Mouse (Mus musculus) forebrain, embryonic 15.5 days (tissue): ENCODE data around the gene Zfp422. TPM values are rescaled to one million over a fixed set of nuclear protein-coding genes. Genes with fewer than 3 reads are reported as not detected.
"Not testable (repeated sequence)": the region's sequence is repeated elsewhere in the genome, so short reads cannot be mapped to it uniquely, and the experiment has no call there.

ENCODE experiments used
- ATAC-seq: fragments of 200-750 bp; cut with Nextera tagmentation; replicated peaks from 2 replicates; pipeline ENCODE4 v1.8.0; 2017; ENCODE audit warnings: mild to moderate bottlenecking, moderate TSS enrichment, moderate library complexity
- H3K27ac ChIP-seq: fragments of 300-500 bp; sonication (generic); replicated peaks from 2 replicates; pipeline ENCODE4 v1.5.1; 2015; ENCODE audit warnings: mild to moderate bottlenecking, inconsistent platforms
- H3K27me3 ChIP-seq: fragments of 300-500 bp; sonication (generic); 2 replicates; pipeline ENCODE4 v1.6.1; 2015; ENCODE audit warnings: inconsistent platforms
- H3K36me3 ChIP-seq: fragments of 300-500 bp; sonication (generic); 2 replicates; pipeline ENCODE4 v1.6.1; 2015; ENCODE audit warnings: mild to moderate bottlenecking, inconsistent platforms
- H3K4me1 ChIP-seq: fragments of 300-500 bp; sonication (generic); 2 replicates; pipeline ENCODE4 v1.6.1; 2015; ENCODE audit warnings: inconsistent platforms
- H3K4me2 ChIP-seq: fragments of 300-500 bp; sonication (generic); replicated peaks from 2 replicates; pipeline ENCODE4 v1.6.1; 2015; ENCODE audit warnings: mild to moderate bottlenecking, inconsistent platforms
- H3K4me3 ChIP-seq: fragments of 300-500 bp; sonication (generic); 2 replicates; pipeline ENCODE4 v1.5.1; 2015; ENCODE audit warnings: mild to moderate bottlenecking, inconsistent platforms
- H3K9ac ChIP-seq: fragments of 300-500 bp; sonication (generic); replicated peaks from 2 replicates; pipeline ENCODE4 v1.6.1; 2015; ENCODE audit warnings: mild to moderate bottlenecking, inconsistent platforms
- H3K9me3 ChIP-seq: fragments of 300-500 bp; sonication (generic); 2 replicates; pipeline ENCODE4 v1.6.1; 2016; ENCODE audit warnings: inconsistent platforms
- WGBS: fragments of 180-500 bp; shearing (Covaris S2); methylation state at CpG from one replicate; pipeline ENCODE4 v1.1.7; 2015; ENCODE audit warnings: mixed read lengths; 5-methylcytosine and 5-hydroxymethylcytosine counted together
- polyA plus RNA-seq: library from polyadenylated mRNA; unstranded; fragments of >200 nt; fragmentation: Nextera tagmentation; extraction: Ambion mirVana; gene quantifications from 2 replicates; pipeline ENCODE4 v1.2.1, GENCODE M21; 2015

Zfp422 gene
- polyA plus RNA-seq, 1 experiment from 2014 or later = 218 TPM

DNA sequence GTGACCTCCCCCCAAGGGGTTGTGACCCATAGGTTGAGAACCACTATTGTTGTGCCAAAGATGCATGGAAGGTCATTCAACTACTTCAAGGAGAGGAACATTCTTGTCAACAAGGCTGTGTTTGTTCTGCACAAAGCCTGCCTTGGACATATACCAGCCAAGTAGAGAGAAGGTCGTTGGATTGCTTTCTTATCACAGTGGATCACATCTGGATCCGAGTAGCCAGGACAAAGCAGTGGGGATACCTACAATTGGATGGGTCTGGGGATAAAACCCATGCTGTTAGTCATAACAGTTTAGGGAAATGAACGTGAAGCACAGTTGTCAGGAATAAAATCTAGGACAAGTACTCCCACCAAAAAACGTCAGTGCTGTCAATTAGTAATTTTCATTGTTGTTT is 15.1 kb upstream of the Zfp422 start:
- Histone ChIP-seq H3K4me2 (no peak overlapping the region), H3K9me3 (no peaks in the 10 kb centered on the region), H3K4me3 (no peak overlapping the region), H3K27me3 (no peaks in the 10 kb centered on the region), H3K27ac (no peak overlapping the region), H3K4me1 (no peaks in the 10 kb centered on the region), H3K36me3 (no peaks in the 10 kb centered on the region), H3K9ac (no peak overlapping the region)
- ATAC-seq = no peak
- 77% methylated on average over 4 of the region's 4 CpGs for WGBS

DNA sequence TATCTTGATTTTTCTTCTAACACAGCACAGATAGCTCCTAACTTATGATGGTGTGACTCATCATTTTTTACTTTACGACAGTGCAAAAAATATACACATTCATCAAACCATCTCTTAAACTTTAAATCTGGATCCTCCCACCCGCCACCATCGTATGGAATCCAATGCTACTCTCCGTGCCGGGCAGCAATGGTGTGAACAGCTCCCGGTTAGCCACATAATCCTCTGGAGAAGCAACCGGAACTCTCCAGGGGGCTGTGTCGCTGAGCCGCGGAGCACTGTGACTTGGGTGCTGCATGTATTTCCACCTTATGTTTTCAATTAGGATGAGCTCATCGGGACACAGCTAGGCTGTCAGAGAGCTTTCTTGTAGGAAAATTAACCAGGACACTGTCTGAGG is 14.1 kb upstream of the Zfp422 start:
- Histone ChIP-seq H3K4me2 (no peak overlapping the region), H3K36me3 (no peaks in the 10 kb centered on the region), H3K27me3 (no peaks in the 10 kb centered on the region), H3K27ac (no peak overlapping the region), H3K4me1 (no peaks in the 10 kb centered on the region), H3K4me3 (no peak overlapping the region), H3K9ac (no peak overlapping the region), H3K9me3 (no peaks in the 10 kb centered on the region)
- WGBS = 91% methylated on average over 11 of the region's 11 CpGs
- ATAC-seq = no peak

DNA sequence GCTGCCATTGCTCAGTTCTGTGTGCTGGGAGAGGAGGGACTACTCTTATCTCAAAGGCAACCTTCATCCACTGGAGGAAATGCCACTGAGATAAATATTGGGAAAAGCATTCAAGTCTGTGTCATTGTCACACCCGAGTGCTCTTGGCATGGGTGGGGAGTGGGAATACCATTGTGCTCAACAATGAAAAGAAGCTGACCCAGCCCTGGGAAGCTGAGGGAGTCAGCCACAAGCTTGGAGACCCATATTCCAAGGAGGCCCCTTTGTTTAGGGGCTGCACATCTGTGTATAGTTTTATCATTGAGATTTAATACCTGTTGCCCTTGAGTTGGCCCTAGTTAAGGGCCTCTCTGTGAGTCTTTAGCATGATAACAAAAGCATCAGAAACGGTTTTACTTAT is 10.9 kb upstream of the Zfp422 start:
- Histone ChIP-seq H3K4me1 (no peaks in the 10 kb centered on the region), H3K36me3 (no peaks in the 10 kb centered on the region), H3K9ac (no peak overlapping the region), H3K9me3 (no peaks in the 10 kb centered on the region), H3K4me2 (no peak overlapping the region), H3K4me3 (no peak overlapping the region), H3K27me3 (no peaks in the 10 kb centered on the region), H3K27ac (no peak overlapping the region)
- ATAC-seq = no peak
- WGBS = 70% methylated on average over 2 of the region's 2 CpGs

DNA sequence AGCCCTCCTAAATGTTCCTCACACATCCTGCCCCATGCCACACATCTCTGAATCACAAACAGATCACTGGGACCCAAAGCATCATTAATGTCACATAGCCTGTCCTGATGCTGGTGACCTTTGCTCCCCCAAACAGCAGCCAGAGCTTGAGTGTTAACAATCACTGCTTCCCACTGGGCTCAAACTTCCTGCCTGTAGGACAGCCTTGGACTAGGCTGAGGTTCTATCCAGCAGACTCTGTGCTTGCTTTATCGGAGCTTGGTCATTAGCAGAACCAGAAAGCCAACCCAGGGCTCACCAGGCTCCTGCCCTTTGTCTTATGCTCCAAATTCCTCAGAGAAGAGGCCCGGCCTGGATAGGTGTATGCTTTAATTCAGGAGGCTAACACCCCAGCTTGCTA is 10.1 kb upstream of the Zfp422 start:
- no peaks in the 10 kb centered on the region for H3K9me3 ChIP-seq
- no peaks in the 10 kb centered on the region for H3K36me3 ChIP-seq
- H3K27me3 ChIP-seq = no peaks in the 10 kb centered on the region
- no peak for ATAC-seq
- H3K4me3 ChIP-seq = no peak overlapping the region
- H3K27ac ChIP-seq = no peak overlapping the region
- H3K4me2 ChIP-seq = no peak overlapping the region
- WGBS = 83% methylated on average over 2 of the region's 2 CpGs
- no peak overlapping the region for H3K9ac ChIP-seq
- no peaks in the 10 kb centered on the region for H3K4me1 ChIP-seq

DNA sequence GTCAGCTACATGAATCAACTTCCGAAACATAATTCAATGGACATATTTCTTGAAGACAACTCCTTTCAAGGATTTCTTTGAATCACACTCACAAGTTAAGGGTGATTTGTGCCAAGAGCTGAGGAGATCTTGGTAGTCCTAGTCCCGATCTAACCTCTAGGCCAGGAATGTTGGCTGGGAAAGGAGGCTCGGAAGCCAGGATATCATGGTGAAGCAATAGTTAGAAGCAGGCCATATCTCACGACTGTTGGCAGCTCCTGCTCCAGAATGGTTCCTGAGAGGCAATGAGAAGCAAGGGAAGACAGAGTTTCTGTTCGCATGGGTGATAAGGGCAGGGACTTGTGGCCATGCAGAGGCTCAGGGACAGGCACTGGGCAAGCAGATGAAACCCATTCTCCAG is 8.7 kb upstream of the Zfp422 start:
- H3K9ac ChIP-seq = no peak overlapping the region
- no peaks in the 10 kb centered on the region for H3K4me1 ChIP-seq
- H3K9me3 ChIP-seq = no peaks in the 10 kb centered on the region
- no peaks in the 10 kb centered on the region for H3K27me3 ChIP-seq
- no peak overlapping the region for H3K4me3 ChIP-seq
- H3K27ac ChIP-seq = no peak overlapping the region
- ATAC-seq = no peak
- H3K4me2 ChIP-seq = no peak overlapping the region
- no peaks in the 10 kb centered on the region for H3K36me3 ChIP-seq
- WGBS = 90% methylated on average over 5 of the region's 5 CpGs

DNA sequence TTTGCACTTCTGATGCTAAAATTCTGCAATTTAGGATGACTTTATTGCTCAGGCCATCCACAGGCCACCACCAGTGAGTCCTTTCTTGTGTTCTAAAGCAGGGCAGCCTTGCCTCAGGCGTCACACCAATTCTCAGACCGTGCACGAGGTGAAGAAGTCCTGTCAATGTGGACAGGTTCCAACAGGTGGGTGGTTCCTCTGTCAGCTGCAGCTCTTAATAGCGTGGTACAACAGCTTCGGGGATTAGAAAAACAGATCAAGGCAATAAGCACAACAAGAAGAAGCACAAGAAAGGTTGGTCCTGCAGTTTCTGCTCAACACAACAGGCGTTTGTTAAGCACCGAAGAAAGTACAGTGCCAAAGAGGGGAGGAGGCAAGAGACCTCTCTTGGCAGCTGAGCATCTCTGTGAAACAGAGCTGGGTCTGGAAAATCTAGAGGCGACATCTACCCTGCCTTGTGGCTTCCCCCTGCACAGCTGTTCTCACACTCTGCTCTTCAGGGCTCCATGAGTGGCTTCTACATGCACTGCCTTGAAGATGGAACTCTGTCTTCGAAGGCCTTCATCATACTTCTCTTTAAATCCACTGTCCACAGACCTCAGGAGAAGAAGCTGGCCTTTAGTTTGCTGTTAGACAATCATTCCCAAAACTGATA is 7.9 kb upstream of the Zfp422 start:
- Histone ChIP-seq H3K4me3 (no peak overlapping the region), H3K27ac (no peak overlapping the region), H3K27me3 (no peaks in the 10 kb centered on the region), H3K9me3 (no peaks in the 10 kb centered on the region), H3K4me1 (no peaks in the 10 kb centered on the region), H3K4me2 (no peak overlapping the region), H3K9ac (no peak overlapping the region), H3K36me3 (no peaks in the 10 kb centered on the region)
- no peak for ATAC-seq
- 88% methylated on average over 9 of the region's 9 CpGs for WGBS

DNA sequence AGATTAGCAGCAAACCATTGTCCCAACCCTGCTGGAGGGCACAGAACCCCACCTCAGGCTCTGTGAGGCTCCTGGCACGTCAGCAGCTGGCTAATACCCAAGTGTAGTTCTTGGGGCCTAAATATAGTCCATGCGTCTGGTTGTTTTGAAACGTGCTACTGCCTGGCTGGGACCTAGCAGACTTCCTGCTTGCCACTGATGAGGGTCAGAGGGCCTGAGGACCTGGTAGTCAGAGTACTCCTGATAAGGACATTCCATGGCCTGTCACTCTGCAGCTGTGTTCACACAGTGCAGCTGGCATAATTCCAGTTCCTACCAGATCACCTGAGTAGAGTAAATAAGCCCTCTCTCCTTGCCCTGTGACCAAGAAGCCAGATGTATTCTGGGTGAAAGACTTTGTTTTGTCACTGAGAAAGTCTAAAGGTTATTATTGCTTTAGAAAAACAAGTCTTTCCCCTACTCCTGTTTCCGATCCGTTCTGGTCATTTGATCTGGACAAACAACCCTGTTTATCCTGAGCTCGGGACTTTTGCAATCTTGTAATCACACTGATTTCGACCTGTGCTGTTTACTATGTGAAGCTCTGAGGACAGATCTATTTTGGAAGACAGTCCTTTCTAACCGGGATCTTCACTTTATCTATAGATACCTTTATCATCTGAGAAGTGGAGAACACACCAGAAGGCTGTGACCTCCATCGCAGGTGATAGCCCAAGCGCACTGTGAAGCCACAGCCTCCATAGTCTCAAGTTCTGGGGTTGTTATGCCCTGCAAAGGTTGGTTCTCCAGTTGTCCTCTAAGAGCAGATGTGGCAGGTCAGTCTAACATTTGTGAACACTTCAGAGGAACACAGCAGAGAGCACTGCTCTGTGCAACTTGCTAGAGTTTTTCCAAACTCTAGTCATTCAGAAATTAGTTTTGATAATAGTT is 6.7 kb upstream of the Zfp422 start:
- no peak overlapping the region for H3K4me2 ChIP-seq
- no peak overlapping the region for H3K4me3 ChIP-seq
- no peak overlapping the region for H3K27ac ChIP-seq
- no peaks in the 10 kb centered on the region for H3K4me1 ChIP-seq
- H3K9me3 ChIP-seq = no peaks in the 10 kb centered on the region
- WGBS = 75% methylated on average over 10 of the region's 10 CpGs
- H3K27me3 ChIP-seq = no peaks in the 10 kb centered on the region
- no peak overlapping the region for H3K9ac ChIP-seq
- ATAC-seq = 0 out of 2 replicates have a peak, but pooled peaks have one; percentile 16
- no peaks in the 10 kb centered on the region for H3K36me3 ChIP-seq

DNA sequence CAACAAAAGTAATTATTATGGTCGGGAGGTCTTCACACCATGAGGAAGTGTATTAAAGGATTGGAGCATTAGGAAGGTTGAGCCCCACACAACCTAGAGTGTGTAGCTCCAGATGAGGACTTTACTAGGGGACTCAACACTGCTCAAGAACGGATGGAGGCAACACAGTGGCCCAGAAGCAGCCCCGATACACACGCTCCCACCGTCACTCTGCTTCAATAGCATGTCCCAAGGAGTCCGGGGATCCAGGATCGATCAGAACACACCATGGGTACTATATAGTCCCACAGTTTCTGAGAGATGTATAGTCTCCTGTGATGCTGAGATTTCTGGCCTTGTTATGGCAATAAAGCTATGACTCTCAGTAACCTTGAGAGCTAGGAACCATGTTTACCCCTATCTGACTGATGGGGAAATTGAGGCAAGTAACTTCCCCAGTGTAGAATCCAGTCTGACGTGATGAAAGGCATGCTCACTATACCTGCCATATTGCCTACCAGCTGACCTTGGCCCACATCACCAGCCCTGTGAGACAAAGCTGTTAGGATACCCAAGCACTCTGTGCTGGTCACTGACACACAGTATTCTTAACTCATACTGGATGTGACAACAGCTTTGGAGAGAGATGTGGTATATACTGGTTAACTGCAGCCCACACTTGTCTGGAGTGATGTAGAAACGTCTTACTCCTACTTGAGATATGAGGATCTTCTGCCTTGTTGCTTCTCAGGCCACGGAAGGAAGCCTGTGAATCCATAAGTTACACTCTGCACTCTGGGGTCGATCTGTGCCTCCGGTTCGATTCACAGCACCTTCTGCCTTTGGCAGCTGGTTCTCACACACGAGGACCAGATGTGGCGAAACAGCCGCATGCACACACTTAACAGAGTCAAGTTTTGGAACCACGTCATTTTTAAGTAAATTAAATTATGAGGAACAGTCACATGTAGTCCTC is 5.2 kb upstream of the Zfp422 start:
- H3K4me3 ChIP-seq = no peak overlapping the region
- no peaks in the 10 kb centered on the region for H3K36me3 ChIP-seq
- no peaks in the 10 kb centered on the region for H3K27me3 ChIP-seq
- peaks cover 8% of the 10 kb centered on the region; the same call in 1 of the 2 replicates for H3K4me1 ChIP-seq
- ATAC-seq = no peak
- no peak overlapping the region for H3K9ac ChIP-seq
- no peak overlapping the region for H3K27ac ChIP-seq
- 92% methylated on average over 17 of the region's 17 CpGs for WGBS
- no peaks in the 10 kb centered on the region for H3K9me3 ChIP-seq
- no peak overlapping the region for H3K4me2 ChIP-seq

DNA sequence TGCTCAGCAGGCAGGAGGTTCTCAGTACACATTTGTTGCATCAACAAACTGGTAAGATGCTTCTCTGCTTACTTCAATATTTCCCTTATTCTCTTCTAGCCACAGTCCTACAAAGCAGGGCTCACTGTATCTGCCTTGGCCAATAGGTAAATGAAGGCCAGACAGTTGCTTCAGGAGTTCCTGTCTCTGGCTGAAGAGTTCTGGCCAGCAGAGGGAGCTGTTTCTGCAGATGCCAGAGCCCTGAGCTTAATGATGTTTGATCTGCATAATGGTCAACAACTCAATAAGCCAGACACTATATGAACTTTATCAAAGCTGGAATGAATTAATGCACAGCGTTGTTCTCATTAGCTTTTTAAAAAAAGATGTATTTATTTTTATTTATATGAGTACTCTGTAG is 3.3 kb upstream of the Zfp422 start:
- H3K27ac ChIP-seq = no peak overlapping the region
- H3K4me1 ChIP-seq = peaks cover 17% of the 10 kb centered on the region
- H3K9ac ChIP-seq = no peak overlapping the region
- H3K4me2 ChIP-seq = no peak overlapping the region
- H3K27me3 ChIP-seq = no peaks in the 10 kb centered on the region
- no peak for ATAC-seq
- H3K4me3 ChIP-seq = no peak overlapping the region
- 48% methylated on average over 1 of the region's 1 CpGs for WGBS
- no peaks in the 10 kb centered on the region for H3K9me3 ChIP-seq
- H3K36me3 ChIP-seq = no peaks in the 10 kb centered on the region

DNA sequence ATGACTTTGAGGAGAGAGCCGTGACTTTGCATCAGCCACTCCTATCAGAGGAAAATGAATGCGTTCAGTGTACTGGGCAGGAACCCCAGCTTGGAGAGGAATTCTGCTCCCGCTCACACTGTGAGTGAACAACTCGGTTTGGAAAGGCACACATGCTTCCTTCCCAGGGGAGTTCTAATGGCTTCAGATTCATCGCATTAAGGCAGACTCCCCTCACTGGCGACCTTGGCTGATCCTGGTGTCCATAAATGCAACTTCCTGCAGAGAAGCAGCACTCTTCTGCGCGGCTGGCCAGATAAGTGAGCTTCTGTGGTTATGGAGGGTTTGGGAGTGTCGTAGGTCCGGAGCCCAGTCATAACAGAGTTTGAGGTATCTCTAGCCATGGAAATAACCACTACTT is 967 bp upstream of the Zfp422 start:
- H3K4me1 ChIP-seq = peaks cover 26% of the 10 kb centered on the region
- ATAC-seq = no peak
- peaks cover 18% of the 10 kb centered on the region for H3K36me3 ChIP-seq
- H3K4me3 ChIP-seq = no peak overlapping the region
- WGBS = 91% methylated on average over 10 of the region's 10 CpGs
- peak overlapping the region; percentile 95; the same call in 1 of the 2 replicates for H3K27ac ChIP-seq
- H3K4me2 ChIP-seq = no peak overlapping the region
- H3K9me3 ChIP-seq = no peaks in the 10 kb centered on the region
- no peak overlapping the region for H3K9ac ChIP-seq
- no peaks in the 10 kb centered on the region for H3K27me3 ChIP-seq

DNA sequence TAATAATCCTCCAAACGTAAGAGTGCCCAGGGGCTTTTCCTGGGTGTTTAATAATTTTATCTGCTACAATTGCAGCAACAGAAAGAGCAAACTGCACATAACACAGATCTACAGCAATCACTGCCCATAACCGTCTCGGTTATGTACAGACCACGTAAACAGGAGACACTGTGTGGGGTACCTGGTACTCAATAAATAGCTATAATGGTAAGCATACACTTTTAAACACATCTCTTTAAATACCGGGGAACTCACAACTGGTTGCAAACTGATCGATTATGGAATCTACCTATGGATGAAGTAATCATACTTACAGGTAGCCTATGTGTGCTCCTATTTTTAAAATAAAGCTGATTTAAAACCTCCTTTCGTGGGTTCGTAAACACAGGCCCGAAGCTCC is 704 bp downstream of the Zfp422 start:
- Histone ChIP-seq H3K4me1 (peaks cover 26% of the 10 kb centered on the region), H3K9ac (peak overlapping the region; percentile 100), H3K27me3 (no peaks in the 10 kb centered on the region), H3K9me3 (no peaks in the 10 kb centered on the region), H3K36me3 (peaks cover 27% of the 10 kb centered on the region), H3K4me2 (peak overlapping the region; percentile 65), H3K27ac (peak overlapping the region; percentile 95), H3K4me3 (peak overlapping the region; percentile 97)
- WGBS = 9% methylated on average over 9 of the region's 9 CpGs
- no peak for ATAC-seq

DNA sequence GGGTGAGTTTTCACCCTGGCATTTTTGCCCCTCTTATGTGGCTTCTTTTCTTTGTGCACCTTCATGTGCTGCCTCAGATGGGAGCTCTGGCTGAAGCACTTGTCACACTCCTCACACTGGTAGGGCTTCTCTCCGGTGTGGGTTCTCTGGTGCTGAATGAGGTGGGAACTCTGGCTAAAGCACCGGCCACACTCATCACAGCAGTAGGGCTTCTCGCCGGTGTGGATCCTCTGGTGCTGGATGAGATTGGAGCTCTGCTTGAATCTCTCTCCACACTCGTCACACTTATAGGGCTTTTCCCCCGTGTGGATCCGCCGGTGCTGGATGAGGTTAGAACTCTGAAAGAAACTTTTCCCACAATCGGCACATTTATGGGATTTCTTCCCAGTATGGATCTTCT is 2.4 kb downstream of the Zfp422 start:
- not testable (repeated sequence) for H3K9ac ChIP-seq, ATAC-seq, H3K9me3 ChIP-seq, H3K4me3 ChIP-seq, H3K27ac ChIP-seq, H3K27me3 ChIP-seq, H3K4me2 ChIP-seq
- Histone ChIP-seq H3K36me3 (peaks cover 27% of the 10 kb centered on the region), H3K4me1 (peaks cover 26% of the 10 kb centered on the region)
- 95% methylated on average over 9 of the region's 9 CpGs for WGBS
